Mouse (Mus musculus): ENCODE measurements around the gene Sstr3.

- TF ChIP-seq CTCF (IDR thresholded peaks at IDR 0.05; ENCODE audit: low read depth): no peak
- no peak for TF ChIP-seq EP300 (IDR thresholded peaks at IDR 0.05; ENCODE audit: low read depth)
Measured at GRCm38 (mm10) chr15:78572270-78572600, 27.8 kb upstream of the Sstr3 start.
